Mouse (Mus musculus): ENCODE measurements around the gene Rpl10. TPM values are rescaled to one million over a fixed set of nuclear protein-coding genes. Genes with fewer than 3 reads are reported as not detected.
A peak's percentile ranks its signal among the peaks of the same experiment; 100 is the strongest.

Gene Rpl10
- polyA plus RNA-seq, 1 experiment from 2014 or later, result 503 TPM

GRCm38 (mm10) chrX:74282395-74283091 lies 11.9 kb downstream of the Rpl10 start:
- Histone ChIP-seq H3K36me3 (no peaks in the 10 kb centered on the region), H3K9ac (replicated peaks) (peak overlapping the region; percentile 71), H3K4me3 (peak overlapping the region; percentile 51), H3K27ac (replicated peaks) (peak overlapping the region; percentile 86), H3K27me3 (no peaks in the 10 kb centered on the region), H3K4me2 (replicated peaks) (peak overlapping the region; percentile 67), H3K4me1 (peaks cover 19% of the 10 kb centered on the region), H3K9me3 (no peaks in the 10 kb centered on the region)
- 25% methylated on average over 39 of the region's 39 CpGs for WGBS
- peak; percentile 89 for ATAC-seq (replicated peaks)

DNA sequence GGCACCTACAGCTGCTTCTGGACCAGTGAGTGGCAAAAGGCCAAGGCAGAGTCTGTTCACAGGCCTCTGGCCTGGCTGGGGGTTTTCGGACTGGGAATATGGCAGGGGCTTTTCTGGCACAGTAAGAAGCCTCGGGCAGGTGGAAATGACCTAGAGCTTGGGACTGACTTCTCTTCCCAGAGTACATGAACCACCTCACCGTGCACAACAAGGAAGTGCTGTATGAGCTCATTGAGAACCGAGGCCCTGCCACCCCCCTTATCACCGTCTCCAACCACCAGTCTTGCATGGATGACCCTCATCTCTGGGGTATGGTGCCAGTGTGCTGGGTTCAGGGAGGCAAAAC lies 12.5 kb downstream of the Rpl10 start:
- H3K36me3 ChIP-seq, result no peaks in the 10 kb centered on the region
- H3K4me3 ChIP-seq, result peak overlapping the region; percentile 51
- H3K9me3 ChIP-seq, result no peaks in the 10 kb centered on the region
- H3K4me2 ChIP-seq (replicated peaks), result peak overlapping the region; percentile 67
- ATAC-seq (replicated peaks), result peak; percentile 23
- peaks cover 19% of the 10 kb centered on the region for H3K4me1 ChIP-seq
- 38% methylated on average over 5 of the region's 5 CpGs for WGBS
- peak overlapping the region; percentile 86 for H3K27ac ChIP-seq (replicated peaks)
- H3K9ac ChIP-seq (replicated peaks), result peak overlapping the region; percentile 71
- H3K27me3 ChIP-seq, result no peaks in the 10 kb centered on the region

GRCm38 (mm10) chrX:74293431-74293830 lies 22.8 kb downstream of the Rpl10 start:
- 78% methylated on average over 4 of the region's 4 CpGs for WGBS
- H3K4me3 ChIP-seq, result no peak overlapping the region
- no peak for ATAC-seq (replicated peaks)
- peaks cover 13% of the 10 kb centered on the region for H3K4me1 ChIP-seq
- H3K27me3 ChIP-seq, result no peaks in the 10 kb centered on the region
- H3K4me2 ChIP-seq (replicated peaks), result no peak overlapping the region
- no peak overlapping the region for H3K27ac ChIP-seq (replicated peaks)
- no peak overlapping the region for H3K9ac ChIP-seq (replicated peaks)
- H3K9me3 ChIP-seq, result no peaks in the 10 kb centered on the region
- H3K36me3 ChIP-seq, result no peaks in the 10 kb centered on the region

DNA sequence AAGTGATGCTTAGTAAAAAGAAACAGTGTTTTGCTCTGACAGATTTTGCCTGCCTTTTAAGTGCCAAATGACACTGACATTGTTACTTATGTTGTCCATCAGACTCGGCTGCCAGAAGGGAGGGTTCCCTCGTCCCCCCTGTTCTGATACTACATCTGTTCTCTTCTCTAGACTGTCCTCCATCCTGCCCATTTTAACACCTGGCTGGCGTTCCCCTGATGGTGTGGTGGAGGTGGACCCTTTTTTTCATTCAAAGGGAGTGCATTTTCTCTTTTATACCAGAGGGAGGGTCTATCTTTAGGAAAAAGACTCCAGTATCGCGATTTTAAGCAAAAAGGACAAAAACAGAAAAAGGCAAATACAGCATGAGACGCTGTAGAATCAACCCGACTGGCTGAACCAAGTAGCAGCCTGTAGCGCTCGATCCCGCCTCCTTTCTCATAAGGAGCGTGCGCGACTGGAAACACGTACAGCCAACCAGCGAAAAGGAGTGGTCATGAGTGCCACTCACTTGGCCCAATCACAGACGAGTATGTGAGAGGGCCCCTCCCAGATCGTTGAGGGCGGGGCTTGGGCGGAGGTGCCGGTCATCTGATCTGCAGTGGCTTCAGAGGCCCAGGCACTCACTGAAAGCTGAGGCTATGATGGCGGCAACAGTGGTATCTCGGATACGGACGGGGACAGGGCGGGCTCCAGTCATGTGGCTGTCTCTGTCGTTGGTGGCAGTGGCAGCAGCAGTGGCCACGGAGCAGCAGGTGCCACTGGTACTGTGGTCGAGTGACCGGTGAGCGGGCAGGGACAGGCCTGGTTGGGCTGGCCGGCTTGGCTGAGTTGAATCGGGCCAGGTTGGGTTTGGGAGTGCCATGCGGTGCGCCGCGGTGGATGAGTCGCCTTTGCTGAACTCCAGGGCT lies 26.2 kb downstream of the Rpl10 start, which contains the start of gene Atp6ap1:
TSS of gene Atp6ap1 (plus strand) at position 560 of the 911 bp plus-strand sequence.
- Histone ChIP-seq H3K9ac (replicated peaks) (peak within 1 kb of the TSS; percentile 66), H3K9me3 (no peaks in the 10 kb centered on the region), H3K4me1 (peaks cover 21% of the 10 kb centered on the region), H3K4me3 (peak within 1 kb of the TSS; percentile 64), H3K27me3 (no peaks in the 10 kb centered on the region), H3K36me3 (peaks cover 16% of the 10 kb centered on the region; the same call in 1 of the 2 replicates), H3K4me2 (replicated peaks) (peak within 1 kb of the TSS; percentile 62), H3K27ac (replicated peaks) (peak within 1 kb of the TSS; percentile 91)
- 13% methylated on average over 37 of the region's 37 CpGs for WGBS
- ATAC-seq (replicated peaks), result peak; percentile 100

DNA sequence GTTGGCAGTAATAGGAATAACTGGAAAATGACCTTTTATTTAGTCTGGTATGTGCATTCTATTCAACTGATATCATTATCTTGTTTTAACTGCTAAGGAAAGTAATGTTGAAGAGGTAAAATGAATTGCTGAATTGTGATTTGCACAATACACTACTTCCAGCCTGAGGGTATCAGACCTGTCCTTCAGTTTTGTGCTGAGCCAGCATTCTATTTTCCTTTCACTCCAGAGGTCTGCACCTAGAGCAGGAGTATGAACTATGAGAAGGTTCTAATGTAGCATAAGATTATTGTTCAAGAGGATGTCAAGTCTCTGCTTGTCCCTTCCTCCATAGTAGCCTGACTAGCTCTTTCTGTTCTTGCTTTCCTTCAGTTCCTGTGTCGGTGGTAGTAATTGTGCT lies 27.7 kb downstream of the Rpl10 start:
- H3K27ac ChIP-seq (replicated peaks), result no peak overlapping the region
- no peaks in the 10 kb centered on the region for H3K27me3 ChIP-seq
- no peak overlapping the region for H3K4me2 ChIP-seq (replicated peaks)
- H3K9ac ChIP-seq (replicated peaks), result no peak overlapping the region
- WGBS, result 100% methylated on average over 1 of the region's 1 CpGs
- H3K4me3 ChIP-seq, result no peak overlapping the region
- H3K9me3 ChIP-seq, result no peaks in the 10 kb centered on the region
- ATAC-seq (replicated peaks), result no peak
- H3K4me1 ChIP-seq, result peaks cover 21% of the 10 kb centered on the region
- peaks cover 25% of the 10 kb centered on the region; the same call in 1 of the 2 replicates for H3K36me3 ChIP-seq

GRCm38 (mm10) chrX:74299721-74300120 lies 29.1 kb downstream of the Rpl10 start:
- no peak for ATAC-seq (replicated peaks)
- H3K36me3 ChIP-seq, result peaks cover 25% of the 10 kb centered on the region; the same call in 1 of the 2 replicates
- H3K9me3 ChIP-seq, result no peaks in the 10 kb centered on the region
- H3K9ac ChIP-seq (replicated peaks), result no peak overlapping the region
- no peak overlapping the region for H3K27ac ChIP-seq (replicated peaks)
- H3K4me2 ChIP-seq (replicated peaks), result no peak overlapping the region
- no peak overlapping the region for H3K4me3 ChIP-seq
- 86% methylated on average over 3 of the region's 3 CpGs for WGBS
- peaks cover 21% of the 10 kb centered on the region for H3K4me1 ChIP-seq
- no peaks in the 10 kb centered on the region for H3K27me3 ChIP-seq

- H3K4me3 ChIP-seq, result peak within 1 kb of the TSS; percentile 59
- peak within 1 kb of the TSS; percentile 96 for H3K27ac ChIP-seq (replicated peaks)
- WGBS, result 15% methylated on average over 40 of the region's 41 CpGs
- H3K4me2 ChIP-seq (replicated peaks), result peak within 1 kb of the TSS; percentile 56
- peak; percentile 88 for ATAC-seq (replicated peaks)
- peaks cover 17% of the 10 kb centered on the region for H3K4me1 ChIP-seq
- peaks cover 37% of the 10 kb centered on the region; the same call in 1 of the 2 replicates for H3K36me3 ChIP-seq
- peak within 1 kb of the TSS; percentile 70 for H3K9ac ChIP-seq (replicated peaks)
- H3K9me3 ChIP-seq, result no peaks in the 10 kb centered on the region
- no peaks in the 10 kb centered on the region for H3K27me3 ChIP-seq
Observed at GRCm38 (mm10) chrX:74304867-74305700, 34.5 kb downstream of the Rpl10 start, which contains the start of gene Gdi1. TSS of gene Gdi1 (plus strand) at chrX:74304998.

GRCm38 (mm10) chrX:74312540-74313464 lies 42.2 kb downstream of the Rpl10 start, which contains the start of gene Fam50a:
TSS of gene Fam50a (plus strand) at chrX:74313033.
- Histone ChIP-seq H3K4me1 (peaks cover 13% of the 10 kb centered on the region), H3K36me3 (peaks cover 15% of the 10 kb centered on the region; the same call in 1 of the 2 replicates), H3K4me3 (peak within 1 kb of the TSS; percentile 71), H3K27ac (replicated peaks) (peak within 1 kb of the TSS; percentile 90), H3K4me2 (replicated peaks) (peak within 1 kb of the TSS; percentile 65), H3K27me3 (no peaks in the 10 kb centered on the region), H3K9ac (replicated peaks) (peak within 1 kb of the TSS; percentile 74), H3K9me3 (no peaks in the 10 kb centered on the region)
- peak; percentile 97 for ATAC-seq (replicated peaks)
- WGBS, result 23% methylated on average over 59 of the region's 59 CpGs
